Mouse (Mus musculus): ENCODE results near the gene Pitx2. TPM values are rescaled to one million over a fixed set of nuclear protein-coding genes. Genes with fewer than 3 reads are reported as not detected.

The Pitx2 gene
- total RNA-seq, 2 experiments from 2014 or later: 0.72 to 0.79 TPM

GRCm38 (mm10) chr3:129217862-129218370 lies 18.2 kb downstream of the Pitx2 start:
- no peak for DNase-seq

GRCm38 (mm10) chr3:129218371-129218921 lies 18.8 kb downstream of the Pitx2 start:
- DNase-seq: no peak

GRCm38 (mm10) chr3:129220086-129220670 lies 20.5 kb downstream of the Pitx2 start:
- no peak for DNase-seq

- no peak for DNase-seq
These were observed 21.2 kb downstream of the Pitx2 start for GRCm38 (mm10) chr3:129220681-129221379.

- no peak for DNase-seq
These were observed 21.9 kb downstream of the Pitx2 start for GRCm38 (mm10) chr3:129221380-129222260.

GRCm38 (mm10) chr3:129222448-129223290 lies 23.0 kb downstream of the Pitx2 start:
- no peak for DNase-seq

- no peak for DNase-seq
These were observed 23.7 kb downstream of the Pitx2 start for GRCm38 (mm10) chr3:129223401-129223800.

GRCm38 (mm10) chr3:129223964-129224805 lies 24.5 kb downstream of the Pitx2 start:
- DNase-seq: peak; percentile 14

GRCm38 (mm10) chr3:129224806-129225576 lies 25.3 kb downstream of the Pitx2 start:
- DNase-seq: no peak

GRCm38 (mm10) chr3:129225577-129226289 lies 26.1 kb downstream of the Pitx2 start:
- DNase-seq: no peak

GRCm38 (mm10) chr3:129226681-129227080 lies 27.0 kb downstream of the Pitx2 start:
- no peak for DNase-seq

GRCm38 (mm10) chr3:129227331-129227730 lies 27.7 kb downstream of the Pitx2 start:
- no peak for DNase-seq

GRCm38 (mm10) chr3:129238010-129238409 lies 38.3 kb downstream of the Pitx2 start:
- no peak for DNase-seq

- no peak for DNase-seq
These were observed 39.1 kb downstream of the Pitx2 start for GRCm38 (mm10) chr3:129238664-129239258.

- no peak for DNase-seq
These were observed 51.3 kb downstream of the Pitx2 start for GRCm38 (mm10) chr3:129250997-129251396.

- no peak for DNase-seq
These were observed 54.6 kb downstream of the Pitx2 start for GRCm38 (mm10) chr3:129254246-129254645.

GRCm38 (mm10) chr3:129256283-129256682 lies 56.6 kb downstream of the Pitx2 start:
- peak; percentile 3 for DNase-seq

GRCm38 (mm10) chr3:129256766-129257165 lies 57.1 kb downstream of the Pitx2 start:
- DNase-seq: peak; percentile 10

GRCm38 (mm10) chr3:129258497-129258896 lies 58.8 kb downstream of the Pitx2 start:
- no peak for DNase-seq

Data from adrenal gland, postnatal 10 days (tissue).